Mouse (Mus musculus) heart, adult 2 months (tissue): ENCODE measurements around the gene Helz.

ENCODE experiments used
- CTCF ChIP-seq: fragments of 200-600 bp; IDR thresholded peaks from 2 replicates; pipeline ENCODE4 v1.8.1; 2022; ENCODE audit warnings: antibody characterized with exemption, mild to moderate bottlenecking, moderate library complexity
- POLR2A ChIP-seq: fragments of 200-500 bp; IDR thresholded peaks from 2 replicates; pipeline ENCODE4 v1.6.1; 2011; ENCODE audit warnings: mild to moderate bottlenecking, low read depth, low read length, control low read depth; ENCODE audit not compliant: insufficient read depth

DNA sequence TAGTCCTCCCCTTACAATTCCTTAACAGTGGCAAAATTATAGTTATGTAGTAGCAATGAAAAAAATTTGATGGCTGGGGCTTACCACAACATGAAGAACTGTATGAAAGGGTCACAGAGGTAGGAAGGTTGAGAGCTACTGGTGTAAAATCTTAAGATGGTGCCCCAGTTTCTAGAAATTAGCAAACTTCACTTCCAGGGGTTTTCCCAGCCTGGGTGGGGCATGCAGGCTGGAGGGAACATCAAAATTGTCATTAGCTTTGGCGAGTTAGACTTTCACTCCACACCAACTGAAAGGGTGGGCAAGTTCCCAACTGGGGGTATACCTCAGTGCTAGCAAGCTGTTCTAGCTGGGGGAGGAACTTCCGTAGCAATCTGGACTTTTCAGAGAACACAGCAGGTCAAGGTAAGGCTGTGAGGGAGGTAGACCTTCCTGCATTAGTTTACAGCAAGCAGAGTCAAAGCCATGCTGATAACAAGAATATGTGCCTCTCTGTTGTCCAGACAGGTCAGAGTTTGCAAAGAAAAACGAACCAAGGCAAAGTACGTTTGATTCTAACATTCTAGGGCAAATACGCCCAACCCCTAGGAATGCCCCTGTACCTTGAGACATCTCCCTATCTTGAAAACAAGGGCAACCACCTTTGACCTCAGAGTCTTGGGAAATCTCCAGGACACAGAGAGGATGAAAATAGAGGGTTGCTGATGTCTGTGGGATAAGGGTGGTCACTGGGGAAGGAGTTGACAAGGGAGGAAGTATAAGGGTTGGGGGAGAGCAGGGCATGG lies 28.9 kb upstream of the Helz start:
- TF ChIP-seq CTCF: no peak
- no peak for TF ChIP-seq POLR2A
